Mouse (Mus musculus) brain, embryonic 14.5 days (tissue): Measurements from ENCODE around the gene Anapc15. TPM values are rescaled to one million over a fixed set of nuclear protein-coding genes. Genes with fewer than 3 reads are reported as not detected.

Source experiments
- DNase-seq: peaks from one replicate; pipeline ENCODE4 v3.0.0-alpha.2; 2011; ENCODE audit warnings: low read depth
- CTCF ChIP-seq: fragments of 200-500 bp; IDR thresholded peaks from 2 replicates; pipeline ENCODE4 v1.5.1; 2012; ENCODE audit warnings: inconsistent platforms, mild to moderate bottlenecking, moderate library complexity, borderline replicate concordance; ENCODE audit not compliant: insufficient read depth, insufficient read length; ENCODE audit errors: extremely low read depth
- POLR2A ChIP-seq: fragments of 200-500 bp; IDR thresholded peaks from 2 replicates; pipeline ENCODE4 v1.6.1; 2012; ENCODE audit warnings: mild to moderate bottlenecking, inconsistent platforms, borderline replicate concordance; ENCODE audit not compliant: poor library complexity, insufficient read depth, insufficient read length, severe bottlenecking; ENCODE audit errors: extremely low read depth
- polyA plus RNA-seq: library from polyadenylated mRNA; depleted of rRNA; stranded (reverse); fragments of >200 nt; gene quantifications from 2 replicates; pipeline ENCODE4 v1.2.3, GENCODE M21; 2012

Gene Anapc15
- polyA plus RNA-seq, 1 experiment, result 88.7 TPM

GRCm38 (mm10) chr7:101884160-101884559 is 20.6 kb downstream of the Anapc15 start:
- no peak for DNase-seq
- TF ChIP-seq CTCF (no peak), POLR2A (no peak)

- DNase-seq, result no peak
- no peak for TF ChIP-seq POLR2A
- no peak for TF ChIP-seq CTCF
Measured at GRCm38 (mm10) chr7:101886274-101886673, 22.8 kb downstream of the Anapc15 start.

- TF ChIP-seq CTCF (no peak), POLR2A (no peak)
- no peak for DNase-seq
Measured at GRCm38 (mm10) chr7:101888460-101888859, 24.9 kb downstream of the Anapc15 start.

- DNase-seq, result no peak
- TF ChIP-seq POLR2A, result no peak
- TF ChIP-seq CTCF, result no peak
Measured at GRCm38 (mm10) chr7:101895695-101896094, 32.2 kb downstream of the Anapc15 start.

- 0 out of 2 replicates have a peak, but pooled peaks have one; percentile 33 for TF ChIP-seq POLR2A
- no peak for TF ChIP-seq CTCF
- DNase-seq, result peak; percentile 100
Measured at GRCm38 (mm10) chr7:101896104-101897066, 32.9 kb downstream of the Anapc15 start.

GRCm38 (mm10) chr7:101900331-101901097 is 37.0 kb downstream of the Anapc15 start:
- TF ChIP-seq POLR2A (no peak), CTCF (no peak)
- DNase-seq, result no peak

- TF ChIP-seq POLR2A (no peak), CTCF (no peak)
- no peak for DNase-seq
Measured at GRCm38 (mm10) chr7:101901969-101902368, 38.5 kb downstream of the Anapc15 start.

- no peak for TF ChIP-seq CTCF
- no peak for TF ChIP-seq POLR2A
- DNase-seq, result no peak
Measured at GRCm38 (mm10) chr7:101902846-101903245, 39.3 kb downstream of the Anapc15 start.

- DNase-seq, result peak; percentile 100
- TF ChIP-seq POLR2A (peak; percentile 75; the same call in 1 of the 2 replicates), CTCF (peak; percentile 11; the same call in 1 of the 2 replicates)
Measured at GRCm38 (mm10) chr7:101905561-101906286, 42.2 kb downstream of the Anapc15 start, which contains the start of gene Lamtor1. Gene Lamtor1, plus strand, starts transcription at chr7:101905904.

GRCm38 (mm10) chr7:101906287-101906681 is 42.8 kb downstream of the Anapc15 start, which contains the start of gene Tomt:
Gene Tomt, minus strand, starts transcription at chr7:101906359.
- TF ChIP-seq CTCF (no peak), POLR2A (no peak)
- no peak for DNase-seq
